Mouse (Mus musculus): ENCODE results near the gene Spi1.

DNA sequence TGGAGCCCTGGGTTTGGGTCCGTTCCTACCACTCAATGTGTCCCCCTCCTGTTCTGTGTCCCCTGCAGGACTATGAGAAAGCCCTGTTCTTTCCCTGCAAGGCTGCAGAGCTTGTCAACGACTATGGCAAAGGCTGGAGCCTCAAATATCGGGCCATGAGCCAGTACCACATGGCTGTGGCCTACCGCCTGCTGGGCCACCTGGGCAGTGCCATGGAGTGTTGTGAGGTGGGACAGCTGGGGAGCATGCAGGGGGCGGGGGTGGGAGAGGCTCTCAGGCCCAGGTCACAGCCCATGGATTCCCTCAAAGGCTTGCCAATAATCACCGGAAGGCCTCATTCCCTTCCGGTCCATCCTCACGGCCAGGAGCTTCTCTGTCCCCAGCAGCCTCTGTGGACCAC, 40.4 kb upstream of the Spi1 start:
- TF ChIP-seq CTCF (IDR thresholded peaks at IDR 0.05; ENCODE audit: borderline replicate concordance, insufficient read depth, low read depth, low read length), result no peak
- TF ChIP-seq POLR2A (IDR thresholded peaks at IDR 0.05; ENCODE audit: borderline replicate concordance, insufficient read depth, low read length), result no peak
